Mouse (Mus musculus) 416B (cell line): ENCODE measurements around the gene Stmn3.
A peak's percentile ranks its signal among the peaks of the same experiment; 100 is the strongest.

Source experiments
- DNase-seq: peaks from one replicate; pipeline ENCODE4 v3.0.0; 2011; ENCODE audit warnings: low read depth

The Stmn3 gene

DNA sequence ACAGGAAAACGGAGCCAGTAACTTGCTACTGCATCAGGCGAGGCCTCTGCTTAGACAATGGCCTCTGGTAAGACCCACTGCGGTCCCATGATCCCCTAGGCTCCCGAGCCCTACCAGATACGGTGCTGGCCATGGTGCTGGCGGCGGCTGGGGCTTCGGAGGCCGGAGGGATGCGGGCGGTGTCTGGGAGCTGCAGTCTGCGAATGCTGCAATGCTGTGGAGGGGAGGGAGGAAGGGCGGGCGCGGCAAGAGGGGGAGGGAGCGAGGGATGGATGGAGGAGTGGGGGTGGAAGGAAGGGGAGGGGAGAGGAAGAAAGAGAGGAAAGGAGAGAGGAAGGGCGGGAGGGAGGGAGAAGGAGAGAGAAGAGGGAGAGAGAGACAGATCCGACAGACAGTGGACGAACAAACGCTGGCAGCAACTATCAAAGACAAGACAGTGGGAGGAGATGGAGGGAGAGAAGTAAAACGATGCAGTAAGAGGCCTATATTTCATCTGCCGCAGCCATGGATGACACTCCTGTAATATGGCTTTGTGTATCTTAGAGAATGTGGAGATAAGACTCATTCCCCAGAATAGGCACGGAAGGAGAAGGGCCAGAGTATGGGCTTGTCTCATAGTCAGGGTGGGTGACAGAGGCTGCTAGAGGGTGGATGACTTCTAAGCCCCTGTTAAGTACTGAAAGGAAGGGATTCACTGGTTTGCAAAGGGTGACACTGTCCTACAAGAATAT is at the start of gene Stmn3:
Stmn3 (minus strand) TSS at position 421 of the 731 bp plus-strand sequence.
- DNase-seq: no peak

DNA sequence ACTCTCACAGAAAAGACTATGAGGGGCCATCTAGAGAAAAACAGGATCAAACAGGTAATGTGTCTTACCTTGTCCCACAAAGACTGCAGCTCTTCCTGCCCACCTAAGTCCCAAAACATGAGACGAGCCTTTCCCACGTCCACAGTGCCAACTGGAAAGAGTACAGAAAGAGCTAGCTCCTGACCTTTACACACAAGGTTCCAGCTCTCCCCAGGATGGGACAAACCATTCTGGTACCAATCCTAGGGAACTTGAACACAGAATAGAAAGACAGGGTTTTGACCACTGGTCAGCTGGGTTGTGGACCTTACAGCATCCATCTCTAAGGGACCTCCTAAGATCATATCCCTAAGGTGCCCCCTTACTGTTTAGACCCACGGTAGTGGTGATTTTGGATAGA is 49.6 kb upstream of the Stmn3 start:
- DNase-seq: no peak

DNA sequence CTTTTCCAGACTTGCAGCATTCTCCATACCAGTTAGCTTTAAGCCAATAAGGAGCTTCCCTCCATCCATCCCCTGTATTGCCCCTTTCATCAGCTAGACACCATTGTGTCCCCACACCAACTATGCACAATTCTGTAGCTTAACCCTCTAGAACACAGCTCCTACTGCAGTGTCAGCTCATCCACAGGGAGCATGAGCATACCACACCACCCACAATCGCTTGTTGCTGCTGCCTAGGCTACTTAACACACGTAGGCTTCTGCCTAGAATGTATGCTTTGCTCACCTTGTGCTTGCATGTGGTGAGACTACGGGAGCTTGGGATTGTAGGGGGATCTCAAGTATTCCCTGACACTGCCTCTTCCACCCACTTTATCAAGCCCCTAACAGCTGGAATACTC is 42.5 kb upstream of the Stmn3 start:
- no peak for DNase-seq

DNA sequence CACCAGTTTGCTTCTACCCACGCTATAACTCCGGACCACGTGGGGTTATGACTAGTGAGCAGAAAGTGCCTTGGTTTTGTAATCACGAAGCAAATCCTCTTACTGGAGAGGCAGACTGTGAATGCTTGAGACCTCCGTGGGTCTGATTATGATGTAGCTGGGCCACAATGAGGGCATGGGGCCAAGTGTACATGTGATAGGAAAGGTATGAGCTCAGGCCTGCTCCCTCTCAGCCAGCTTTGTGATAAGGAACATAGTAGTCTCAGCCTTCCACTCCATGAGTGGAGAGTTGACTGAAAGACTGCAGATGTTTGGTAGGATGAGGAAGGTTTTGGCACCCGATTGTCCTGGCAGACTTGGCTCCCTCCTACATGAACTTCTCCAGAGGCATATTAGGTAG is 28.5 kb upstream of the Stmn3 start:
- DNase-seq: no peak

DNA sequence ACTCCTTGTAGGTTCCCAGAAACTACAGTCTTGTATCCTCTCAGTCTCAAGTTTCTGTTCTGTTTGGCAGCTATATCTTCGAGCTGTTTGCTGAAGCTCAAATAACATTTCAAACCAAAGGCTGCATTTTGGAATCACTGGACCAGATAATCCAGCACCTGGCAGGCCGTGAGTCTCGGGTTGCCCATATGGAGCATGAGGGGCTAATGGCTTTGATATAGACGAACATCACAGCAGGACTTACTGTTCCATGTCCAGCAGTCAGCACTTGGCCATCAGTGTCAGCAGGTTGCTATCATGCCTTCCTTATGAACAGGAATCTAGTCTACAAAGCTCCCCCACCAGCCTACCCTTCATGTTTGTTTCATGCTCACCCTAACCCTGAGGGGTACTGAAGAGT is 26.1 kb upstream of the Stmn3 start:
- no peak for DNase-seq

DNA sequence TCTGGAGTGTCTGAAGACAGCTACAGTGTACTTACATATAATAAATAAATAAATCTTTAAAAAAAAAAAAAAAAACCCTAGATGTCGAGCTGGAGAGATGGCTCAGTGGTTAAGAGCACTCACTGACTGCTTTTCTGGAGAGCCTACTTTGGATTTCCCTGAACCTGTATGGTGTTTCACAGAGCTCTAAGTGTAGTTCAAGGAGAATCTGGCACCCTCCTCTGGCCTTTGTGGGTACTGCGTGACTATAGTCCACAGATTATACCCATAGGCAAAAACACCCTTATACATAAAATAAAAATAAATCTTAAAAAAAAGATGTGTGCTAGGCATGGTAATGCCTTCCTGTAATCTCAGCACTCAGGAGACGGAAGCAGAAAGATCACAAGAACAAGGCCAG is 19.7 kb upstream of the Stmn3 start:
- peak; percentile 73 for DNase-seq

DNA sequence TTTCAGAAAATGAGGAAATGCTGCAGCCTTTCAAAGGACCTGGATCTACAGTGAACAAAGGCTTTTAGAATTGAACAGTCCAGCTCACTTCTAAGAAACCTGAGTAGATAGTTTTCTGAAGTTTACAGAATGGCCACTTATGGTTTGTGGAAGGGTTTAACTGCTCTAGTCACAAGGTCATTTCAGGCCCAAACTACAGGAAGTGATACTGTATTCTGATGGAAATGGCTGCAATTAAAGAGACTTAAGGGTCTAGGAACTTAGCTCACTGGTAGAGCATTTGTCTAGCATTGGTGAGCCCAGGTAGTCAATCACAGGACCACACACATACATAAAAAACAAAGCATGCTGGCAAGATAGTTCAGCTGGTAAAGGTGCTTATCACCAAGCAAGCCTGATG is 18.2 kb upstream of the Stmn3 start:
- DNase-seq: no peak

DNA sequence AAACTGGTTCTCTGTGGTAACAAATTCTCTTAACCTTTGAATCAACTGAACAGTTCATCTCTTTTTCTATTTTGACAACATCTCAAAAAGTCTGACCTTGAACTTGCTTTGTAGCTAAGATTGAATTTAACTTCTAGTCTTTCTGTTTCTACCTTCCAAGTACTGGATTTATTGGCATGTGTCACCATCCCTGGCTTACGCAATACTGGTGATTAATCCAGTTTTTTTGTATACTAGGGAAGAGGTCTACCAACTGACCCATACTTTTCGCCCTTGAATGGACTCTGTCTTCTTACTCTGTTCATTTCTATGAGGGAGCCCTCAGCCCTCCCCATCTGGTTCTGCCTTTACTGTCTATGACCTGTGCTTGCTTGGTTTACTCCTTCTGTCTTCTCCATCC is 11.8 kb upstream of the Stmn3 start:
- DNase-seq: peak; percentile 13

DNA sequence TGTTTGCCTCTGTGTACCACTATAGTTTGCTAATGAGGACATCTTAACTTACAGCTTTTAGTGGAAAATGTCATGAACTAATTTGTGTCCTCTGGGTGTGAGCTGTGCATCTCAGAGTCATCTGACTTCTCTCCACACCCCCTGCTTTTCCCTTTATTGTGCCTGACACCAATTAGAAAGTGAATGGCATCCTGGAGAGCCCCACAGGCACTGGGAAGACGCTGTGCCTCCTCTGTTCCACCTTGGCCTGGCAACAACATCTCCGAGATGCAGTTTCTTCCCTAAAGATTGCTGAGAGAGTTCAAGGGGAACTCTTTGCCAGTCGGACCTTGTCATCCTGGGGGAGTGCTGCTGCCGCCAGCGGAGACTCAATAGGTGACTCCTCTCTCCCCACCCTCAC is 7.8 kb upstream of the Stmn3 start:
- DNase-seq: no peak

DNA sequence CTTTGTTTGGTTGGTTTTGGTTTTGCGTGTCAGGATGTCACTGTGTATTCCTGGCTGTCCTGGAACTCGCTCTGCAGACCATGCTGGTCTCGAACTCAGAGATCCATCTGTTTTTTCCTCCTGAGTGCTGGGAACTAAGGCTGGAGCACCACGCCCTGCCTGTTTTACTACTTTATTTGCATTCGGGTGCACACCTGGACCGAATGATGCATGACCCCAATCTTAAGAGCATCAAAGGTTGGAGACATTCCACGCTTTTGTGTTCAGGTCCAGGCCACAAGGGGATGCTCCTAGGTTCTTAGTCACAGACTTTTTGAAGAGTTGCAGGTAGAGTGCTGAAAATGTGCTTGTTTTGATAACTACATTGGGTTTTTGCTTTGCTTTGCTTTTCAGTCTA is 5.8 kb upstream of the Stmn3 start:
- no peak for DNase-seq

DNA sequence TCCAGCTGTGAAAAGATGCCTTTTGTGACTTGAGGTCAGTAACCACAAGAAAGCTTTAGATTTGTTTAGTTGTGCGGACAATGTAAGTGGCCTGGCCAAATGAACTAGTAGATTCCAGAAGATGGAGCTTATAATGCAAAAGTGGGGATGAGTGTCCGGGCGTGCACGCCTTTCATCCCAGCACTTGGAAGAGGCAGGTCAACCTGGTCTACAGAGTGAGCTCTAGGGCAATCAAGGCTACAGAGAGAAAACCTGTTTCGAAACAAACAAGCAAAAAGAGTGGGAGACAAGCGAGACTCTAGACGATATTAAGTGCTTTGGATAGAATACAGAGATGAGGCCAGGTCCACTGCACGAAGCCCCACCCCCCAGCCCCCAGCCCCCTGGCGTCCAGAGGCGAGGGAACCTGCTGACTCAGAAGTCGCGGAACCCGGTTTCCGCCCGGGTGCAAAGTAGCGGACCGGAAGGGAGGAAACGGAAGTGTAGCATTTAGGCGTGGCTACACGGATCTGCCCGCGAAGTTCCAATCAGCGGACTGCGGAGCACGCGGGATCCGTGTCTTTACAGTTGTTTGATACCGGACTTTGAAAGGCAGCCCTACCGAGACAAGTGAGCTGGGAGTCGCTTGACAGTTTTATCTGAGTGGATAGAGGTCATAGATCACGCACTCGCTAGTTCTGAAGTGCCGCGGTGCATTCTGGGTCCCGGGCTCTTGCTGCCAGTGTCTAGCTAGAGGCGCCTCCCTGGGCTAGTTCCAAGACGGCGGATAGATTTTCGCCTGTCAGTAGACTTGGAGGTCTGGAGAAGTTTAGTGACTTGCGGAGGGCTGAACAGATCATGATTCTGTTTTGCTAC is 5.2 kb upstream of the Stmn3 start, which contains the start of gene Rtel1:
Rtel1 (plus strand) TSS at position 492 of the 855 bp plus-strand sequence.
- peak; percentile 90 for DNase-seq

DNA sequence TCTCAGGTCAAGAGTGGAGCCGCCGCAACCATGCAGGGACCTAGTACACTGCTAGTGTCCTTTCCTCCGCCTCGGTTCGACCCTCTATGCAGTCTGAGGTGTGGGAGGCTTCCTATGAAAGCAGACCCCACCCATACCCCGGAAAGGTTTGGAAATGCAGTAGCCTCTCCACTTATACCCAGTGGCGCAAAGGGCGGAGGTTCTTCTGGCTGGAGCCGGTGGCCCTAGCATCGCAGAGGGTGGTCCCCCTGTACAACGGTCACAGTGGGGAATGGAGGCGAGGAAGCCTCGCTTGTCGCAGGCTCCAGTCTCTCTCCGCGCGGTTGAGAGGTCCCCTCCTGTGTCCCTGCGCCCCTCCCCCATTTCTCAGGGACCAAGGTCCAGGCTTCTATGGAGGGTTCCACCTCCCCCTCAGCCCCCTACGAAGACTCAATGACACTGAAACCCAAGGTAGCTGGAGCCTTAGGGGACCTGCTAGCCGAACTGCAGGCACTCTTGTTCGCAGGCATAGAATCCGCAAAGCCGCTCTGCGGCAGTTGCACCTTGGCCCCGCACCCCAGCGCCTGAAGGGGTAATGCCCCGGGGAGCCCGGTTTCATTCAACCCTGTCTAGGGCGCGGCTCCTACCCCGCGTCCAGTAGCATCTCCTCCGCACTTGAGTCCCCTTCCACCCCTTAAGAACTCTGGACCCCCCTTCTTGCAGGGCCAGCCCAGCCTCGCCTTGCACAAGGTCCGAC is 788 bp downstream of the Stmn3 start:
- DNase-seq: no peak

DNA sequence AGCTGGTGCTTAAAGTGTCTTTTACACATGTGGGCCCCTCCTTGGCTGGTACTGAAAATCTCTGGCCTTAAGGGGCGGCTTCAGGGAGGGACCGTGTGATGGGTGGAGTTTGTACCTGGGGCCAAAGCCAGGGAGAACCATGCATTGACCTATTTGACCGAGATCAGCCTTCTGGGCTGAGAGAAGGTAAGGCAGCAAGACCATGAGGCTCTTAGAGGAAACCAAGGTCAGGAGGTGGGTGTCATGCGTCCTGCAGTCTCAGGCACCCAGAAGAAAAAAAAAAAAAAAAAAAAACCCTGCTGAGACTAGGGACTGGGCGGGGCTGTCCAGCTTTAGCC is 1.3 kb downstream of the Stmn3 start:
- DNase-seq: no peak

DNA sequence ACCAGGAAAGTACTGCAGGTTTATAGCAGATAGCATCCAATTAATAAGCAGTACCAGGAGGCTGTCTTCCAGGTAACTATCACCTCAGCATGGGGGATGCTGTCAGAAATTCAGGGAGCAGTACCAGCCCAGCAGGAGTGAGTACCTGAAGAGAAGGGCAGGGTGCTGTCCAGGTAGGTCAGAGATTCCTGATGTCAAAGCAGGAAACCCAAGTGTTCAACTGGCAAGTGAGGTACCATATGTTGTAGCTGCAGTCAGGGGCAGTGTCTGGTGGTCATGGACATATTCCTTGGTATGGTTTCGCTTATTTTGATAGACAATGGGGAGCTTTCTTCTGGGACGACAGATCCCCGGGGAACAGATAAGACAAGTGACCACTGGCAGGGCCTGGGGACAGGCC is 1.9 kb downstream of the Stmn3 start:
- no peak for DNase-seq

DNA sequence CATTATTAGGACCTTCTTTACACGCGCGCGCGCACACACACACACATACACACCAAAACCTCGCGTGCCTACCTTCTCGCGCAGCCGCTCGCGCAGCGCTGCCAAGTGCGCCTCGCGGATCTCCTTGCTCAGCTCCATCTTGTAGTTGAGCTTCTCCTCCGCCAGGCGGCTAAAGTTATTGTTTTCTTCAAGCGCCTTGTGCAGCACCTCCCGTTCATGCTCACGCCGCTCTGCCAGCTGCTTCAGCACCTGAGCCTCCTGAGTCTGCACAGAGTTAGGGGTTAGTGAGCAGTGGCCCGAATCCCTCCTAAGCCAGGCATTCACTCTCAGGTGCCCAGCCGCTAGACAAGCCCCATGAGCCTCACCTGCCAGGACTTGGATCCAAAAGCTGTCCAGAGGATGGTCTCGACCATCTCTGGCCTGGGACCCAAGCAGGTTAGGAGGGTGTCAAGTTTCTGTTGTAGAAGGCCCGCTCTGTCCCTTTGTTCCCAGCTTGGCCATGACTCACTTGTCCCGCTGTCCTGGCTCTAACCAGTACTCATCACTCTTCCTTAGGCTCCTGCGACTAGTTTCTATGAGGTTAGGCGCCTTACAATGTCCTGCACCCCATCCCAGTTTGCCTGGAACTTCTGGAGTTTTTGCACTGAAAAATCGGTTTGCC is 7.0 kb downstream of the Stmn3 start:
- DNase-seq: no peak

DNA sequence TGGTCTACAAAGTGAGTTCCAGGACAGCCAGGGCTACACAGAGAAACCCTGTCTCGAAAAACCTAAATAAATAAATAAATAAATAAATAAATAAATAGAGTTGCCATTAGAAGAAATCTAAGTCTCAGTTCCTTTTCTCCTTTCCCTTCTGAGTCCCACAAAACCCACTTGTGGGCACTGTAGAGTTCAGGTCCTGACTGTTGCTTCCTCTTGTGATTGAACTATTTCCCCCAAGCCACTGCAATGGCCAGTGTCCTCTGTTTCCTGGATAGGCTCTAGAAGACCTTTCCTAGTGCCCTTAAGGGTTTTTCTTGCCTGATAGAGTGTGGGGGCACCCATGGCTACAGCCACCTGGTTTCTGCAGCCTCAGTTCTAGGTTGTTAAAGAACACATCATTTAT is 9.4 kb downstream of the Stmn3 start:
- no peak for DNase-seq

DNA sequence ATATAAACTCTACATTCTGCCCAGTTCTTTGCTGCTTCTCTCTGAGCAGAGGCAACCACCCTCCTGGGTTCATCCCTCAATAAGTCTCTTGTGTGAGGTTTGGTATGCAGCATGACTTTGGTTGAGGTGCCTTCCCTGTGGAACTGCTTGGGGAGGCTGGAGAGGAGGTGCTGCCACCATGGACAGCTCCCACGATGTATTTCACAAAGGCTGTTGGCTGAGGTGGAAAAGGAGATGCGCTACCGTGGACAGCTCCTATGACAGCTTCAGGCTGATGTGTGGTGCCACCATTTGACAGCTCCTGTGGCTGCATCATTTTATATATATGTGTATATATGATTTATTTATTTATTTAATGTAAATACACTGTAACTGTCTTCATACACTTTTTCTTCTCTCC is 12.3 kb downstream of the Stmn3 start:
- DNase-seq: peak; percentile 80

DNA sequence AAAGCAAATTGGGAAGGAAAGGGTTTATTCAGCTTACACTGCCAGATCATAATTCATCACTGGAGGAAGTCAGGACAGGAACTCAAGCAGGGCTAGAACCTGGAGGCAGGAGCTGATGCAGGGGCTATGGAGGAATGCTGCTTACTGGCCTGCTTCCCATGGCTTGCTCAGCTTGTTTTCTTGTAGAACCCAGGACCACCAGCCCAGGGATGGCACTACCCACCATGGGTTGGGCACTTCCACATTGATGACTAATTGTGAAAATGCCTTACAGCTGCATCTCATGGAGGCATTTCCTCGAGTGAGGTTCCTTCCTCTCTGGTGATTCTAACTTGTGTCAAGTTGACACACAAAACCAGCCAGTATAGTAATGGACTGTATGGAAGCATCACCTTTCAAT is 23.4 kb downstream of the Stmn3 start:
- no peak for DNase-seq

DNA sequence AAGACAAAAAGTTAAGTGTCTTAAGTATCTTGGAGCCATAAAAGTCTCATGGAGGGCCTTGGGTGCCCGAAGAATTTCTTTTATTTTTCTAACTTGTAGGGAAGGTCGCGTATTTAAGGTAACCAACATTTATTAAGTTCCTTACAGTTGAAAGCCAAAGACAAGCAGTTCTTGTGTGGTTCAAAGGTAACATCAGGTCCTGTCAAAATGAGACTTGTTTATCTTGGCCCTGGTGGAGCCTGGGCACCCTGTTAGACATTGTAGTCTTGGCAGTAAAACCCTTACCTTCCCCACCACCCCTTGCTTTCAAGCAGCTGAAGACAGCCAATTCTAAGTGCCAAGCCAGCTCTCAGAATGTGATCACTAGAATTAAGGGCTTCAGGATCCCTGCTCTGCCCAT is 25.6 kb downstream of the Stmn3 start:
- peak; percentile 14 for DNase-seq

DNA sequence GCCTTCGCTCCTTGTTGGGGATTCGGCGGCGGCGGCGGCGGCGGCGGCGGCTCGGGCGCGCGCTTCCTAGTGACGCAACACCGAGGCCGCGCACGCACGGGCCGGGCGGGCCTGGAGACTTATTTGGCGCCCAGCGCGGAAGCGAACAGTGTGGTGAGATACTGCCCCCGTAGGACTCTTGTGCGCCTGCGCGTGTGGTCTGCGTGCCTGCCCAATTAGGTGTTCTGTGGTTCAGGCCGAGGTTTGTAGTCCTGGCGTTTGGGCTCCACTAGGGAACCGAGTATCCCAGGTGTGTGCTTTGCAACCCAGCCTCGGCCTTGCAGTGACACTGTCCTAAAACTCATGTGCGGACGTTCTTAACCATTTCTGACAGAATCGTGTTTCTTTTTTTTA is 26.3 kb downstream of the Stmn3 start, which contains the start of gene Gmeb2:
Gmeb2 (minus strand) TSS at position 78 of the 393 bp plus-strand sequence.
- peak; percentile 97 for DNase-seq

DNA sequence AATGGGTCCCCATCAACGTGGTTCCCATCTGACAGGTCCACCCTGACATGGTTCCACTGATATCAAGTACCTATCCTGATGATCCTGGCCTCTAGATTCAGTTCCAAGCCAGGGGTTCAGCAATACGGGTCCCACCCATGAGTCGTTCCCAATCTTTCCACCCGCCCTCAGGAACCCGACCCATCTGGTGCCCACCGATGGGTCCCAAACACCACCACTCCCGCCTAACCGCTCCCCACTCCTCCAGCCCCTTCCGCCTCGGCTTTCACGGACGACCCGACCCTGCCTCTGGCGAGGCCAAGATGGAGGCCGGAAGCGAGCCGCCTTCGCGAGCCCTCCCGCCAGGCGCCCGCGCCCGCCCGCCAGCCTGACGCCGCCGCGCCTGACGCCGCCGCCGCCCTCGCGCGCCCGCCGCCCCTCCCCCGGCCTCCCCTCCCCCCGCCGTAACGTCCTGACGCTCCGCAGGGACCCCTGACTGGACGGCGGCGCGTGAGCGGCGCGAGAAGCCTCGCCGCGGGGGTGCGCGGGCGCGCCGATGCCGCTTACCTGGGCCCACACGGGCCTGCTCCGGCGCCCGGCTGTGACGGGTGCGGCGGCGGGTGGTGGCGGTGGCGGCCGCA is 26.9 kb downstream of the Stmn3 start:
- DNase-seq: peak; percentile 81
